Comparison of ENCODE assay signal across 9 mouse cellular contexts in genomic region chr5:115076144-115076901, GRCm38 (mm10). TPM values are rescaled to one million over a fixed set of nuclear protein-coding genes. Genes with fewer than 3 reads are reported as not detected.
DNase-seq lines count a peak whose midpoint lies in the region; ATAC-seq and TF ChIP-seq lines count a peak whose summit lies in the region.
"Had no signal": no experiment of that assay in that cellular context is flagged by ENCODE, and none has a peak within 500 bp of the region (broad histone marks: within the 10 kb centered on the region; RNA-seq: fewer than 3 reads in every experiment).

No protein-coding gene starts in this region.

- TF ChIP-seq POLR2A in kidney, adult 2 months (IDR thresholded peaks at IDR 0.05; ENCODE audit: low read depth, low read length): no peak

- peak; percentile 83 for DNase-seq in testis, postnatal 10 days (ENCODE audit: low spot score)
- DNase-seq in testis, postnatal 14 days (ENCODE audit: low spot score): no peak
- peak; percentile 66 to 73 for DNase-seq in adrenal gland, adult 18-20 months (ENCODE audit: low spot score in 2 of 2)
- peak; percentile 81 for DNase-seq in embryo, embryonic 10.5 days (ENCODE audit: low spot score)
- DNase-seq in kidney, adult 2 months: peak; percentile 69
- DNase-seq in retina, adult 2 months (ENCODE audit: low read depth, low spot score): peak; percentile 20

- H3K27ac ChIP-seq in kidney, adult 2 months (ENCODE audit: insufficient read depth, low read depth, low read length): no peak overlapping the region
- peak overlapping the region; percentile 96 for H3K27ac ChIP-seq in liver, embryonic 12.5 days

- no peaks in the 10 kb centered on the region for H3K27me3 ChIP-seq in kidney, adult 2 months (replicated peaks; ENCODE audit: control insufficient read depth, insufficient read depth, low read length)
- H3K27me3 ChIP-seq in liver, embryonic 12.5 days (replicated peaks): no peaks in the 10 kb centered on the region

- H3K4me3 ChIP-seq in kidney, adult 2 months (ENCODE audit: insufficient read depth, low read depth, low read length): no peak overlapping the region
- H3K4me3 ChIP-seq in liver, embryonic 12.5 days: no peak overlapping the region

- 0 out of 2 replicates have a peak overlapping the region, but pooled peaks have one; percentile 15 for H3K9ac ChIP-seq in liver, embryonic 12.5 days

- peak; percentile 74 for TF ChIP-seq CTCF in kidney, adult 2 months (conservative IDR thresholded peaks at IDR 0.05; ENCODE audit: insufficient read depth, insufficient read length, low read depth, low read length)

- 60% methylated on average over 5 of the region's 5 CpGs for WGBS in kidney, adult 2 months
- 28% methylated on average over 5 of the region's 5 CpGs for WGBS in liver, embryonic 12.5 days (ENCODE audit: insufficient replicate concordance)

- H3K4me1 ChIP-seq in kidney, adult 2 months (ENCODE audit: control insufficient read depth, insufficient read depth, low read length): peaks cover 17% of the 10 kb centered on the region
- peaks cover 79% of the 10 kb centered on the region for H3K4me1 ChIP-seq in liver, embryonic 12.5 days

- no peaks in the 10 kb centered on the region for H3K9me3 ChIP-seq in liver, embryonic 12.5 days (replicated peaks)

- H3K4me2 ChIP-seq in liver, embryonic 12.5 days: no peak overlapping the region

- H3K36me3 ChIP-seq in kidney, adult 2 months (ENCODE audit: control insufficient read depth, insufficient read depth, low read length): no peaks in the 10 kb centered on the region
- H3K36me3 ChIP-seq in liver, embryonic 12.5 days: peaks cover 45% of the 10 kb centered on the region

- ATAC-seq in liver, embryonic 12.5 days: peak; percentile 68
- ATAC-seq in inflammation-experienced regulatory T-cells, adult 6 months: no peak

RNA-seq across cellular contexts. Expression of gene Gm10401, which starts 21.8 kb away (rescaled TPM):
- not detected for total RNA-seq in adrenal gland, adult 18-20 months (2021)
- polyA plus RNA-seq in kidney, adult 2 months (2012; rRNA removed): not detected in 2 replicates
- polyA plus RNA-seq in liver, embryonic 12.5 days (2016; fragmentation: Nextera tagmentation; extraction: Ambion mirVana): 12.2 and 15.1 TPM in 2 replicates
- 10 to 100 TPM; 14.8 to 23.2 (median 18.5) TPM for polyA plus RNA-seq in inflammation-experienced regulatory T-cells, adult 6 months (2017; shearing (Covaris generic))
- polyA plus RNA-seq: testis, adult 2 months had no signal

RNA-seq across cellular contexts. Expression of gene Acads, which starts 42.8 kb away (rescaled TPM):
- total RNA-seq in adrenal gland, adult 18-20 months (2021): 100 to 1,000 TPM; 211 to 251 TPM
- 220 and 241 TPM in 2 replicates for polyA plus RNA-seq in kidney, adult 2 months (2012; rRNA removed)
- 43.9 and 51.1 TPM in 2 replicates for polyA plus RNA-seq in liver, embryonic 12.5 days (2016; fragmentation: Nextera tagmentation; extraction: Ambion mirVana)
- polyA plus RNA-seq in inflammation-experienced regulatory T-cells, adult 6 months (2017; shearing (Covaris generic)): 10 to 100 TPM; 11.3 to 20.2 (median 18.8) TPM

RNA-seq across cellular contexts. Expression of gene Unc119b, which starts 58.5 kb away (rescaled TPM):
- total RNA-seq in adrenal gland, adult 18-20 months (2021): 10 to 100 TPM; 36.6 to 46.1 TPM
- polyA plus RNA-seq in kidney, adult 2 months (2012; rRNA removed): 138 and 141 TPM in 2 replicates
- polyA plus RNA-seq in liver, embryonic 12.5 days (2016; fragmentation: Nextera tagmentation; extraction: Ambion mirVana): 16.1 and 17.6 TPM in 2 replicates
- polyA plus RNA-seq in inflammation-experienced regulatory T-cells, adult 6 months (2017; shearing (Covaris generic)): 10 to 100 TPM; 15.9 to 27.8 (median 21.3) TPM

Comparison
In these comparisons a context has a peak if more than half of its experiments do, and no peak if none do; other contexts are left out.
1. RNA of gene Gm10401, which starts 21.8 kb away (polyA plus RNA-seq): 14.8 to 23.2 TPM in inflammation-experienced regulatory T-cells, adult 6 months and 12.2 to 15.1 TPM in liver, embryonic 12.5 days; not detected in kidney, adult 2 months; every median in the first group is over 10 times any median in the second.